Mouse (Mus musculus): ENCODE measurements at regions not wholly inside any gene's neighbourhood (a gene's known extent, or its start where the extent isn't known, plus 50 kb on each side); places are given as distances from the start of the nearest gene placed in this dataset.
A peak's percentile ranks its signal among the peaks of the same experiment; 100 is the strongest.

GRCm38 (mm10) chr15:52954715-52955593 is 929.8 kb upstream of the Gm7489 start:
- DNase-seq (ENCODE audit: low read depth, low spot score), result peak; percentile 34

GRCm38 (mm10) chr15:52959711-52960110 is 925.0 kb upstream of the Gm7489 start:
- no peak for DNase-seq (ENCODE audit: low read depth, low spot score)

- peak; percentile 74 for DNase-seq (ENCODE audit: low read depth, low spot score)
Measured at GRCm38 (mm10) chr15:52961491-52961890, 923.2 kb upstream of the Gm7489 start.

GRCm38 (mm10) chr15:52963918-52964317 is 920.8 kb upstream of the Gm7489 start:
- DNase-seq (ENCODE audit: low read depth, low spot score), result no peak

- DNase-seq (ENCODE audit: low read depth, low spot score), result no peak
Measured at GRCm38 (mm10) chr15:52964403-52964802, 920.3 kb upstream of the Gm7489 start.

GRCm38 (mm10) chr15:52967801-52968235 is 916.9 kb upstream of the Gm7489 start:
- peak; percentile 81 for DNase-seq (ENCODE audit: low read depth, low spot score)

GRCm38 (mm10) chr15:52982821-52983220 is 901.9 kb upstream of the Gm7489 start:
- DNase-seq (ENCODE audit: low read depth, low spot score), result peak; percentile 20

GRCm38 (mm10) chr15:52990580-52990979 is 894.1 kb upstream of the Gm7489 start:
- DNase-seq (ENCODE audit: low read depth, low spot score), result no peak

- no peak for DNase-seq (ENCODE audit: low read depth, low spot score)
Measured at GRCm38 (mm10) chr15:52994351-52994750, 890.4 kb upstream of the Gm7489 start.

GRCm38 (mm10) chr15:52999200-52999599 is 885.5 kb upstream of the Gm7489 start:
- DNase-seq (ENCODE audit: low read depth, low spot score), result no peak

- no peak for DNase-seq (ENCODE audit: low read depth, low spot score)
Measured at GRCm38 (mm10) chr15:52999776-53000175, 884.9 kb upstream of the Gm7489 start.

- DNase-seq (ENCODE audit: low read depth, low spot score), result peak; percentile 12
Measured at GRCm38 (mm10) chr15:53001429-53001828, 883.3 kb upstream of the Gm7489 start.

GRCm38 (mm10) chr15:53001964-53002363 is 882.7 kb upstream of the Gm7489 start:
- DNase-seq (ENCODE audit: low read depth, low spot score), result peak; percentile 5

GRCm38 (mm10) chr15:53004078-53004477 is 880.6 kb upstream of the Gm7489 start:
- no peak for DNase-seq (ENCODE audit: low read depth, low spot score)

GRCm38 (mm10) chr15:53006844-53007243 is 877.9 kb upstream of the Gm7489 start:
- no peak for DNase-seq (ENCODE audit: low read depth, low spot score)

- DNase-seq (ENCODE audit: low read depth, low spot score), result no peak
Measured at GRCm38 (mm10) chr15:53009337-53009736, 875.4 kb upstream of the Gm7489 start.
